Mouse (Mus musculus) CH12.LX (cell line): ENCODE measurements around the gene Lypd6.

Experiments
- CHD1 ChIP-seq: IDR thresholded peaks from 2 replicates; pipeline ENCODE4 v1.6.1; 2012; ENCODE audit warnings: low read depth, low read length, improper control_type of control experiment, inconsistent platforms
- CTCF ChIP-seq, 2 experiments: IDR thresholded peaks in 1 of 2; conservative IDR thresholded peaks in 1 of 2; 2 replicates each; pipeline ENCODE4 v1.5.1; 2011 to 2012; ENCODE audit warnings: low read depth in 2 of 2, low read length in 2 of 2, improper control_type of control experiment in 1 of 2, inconsistent platforms in 1 of 2, mild to moderate bottlenecking in 1 of 2, moderate library complexity in 1 of 2
- ETS1 ChIP-seq: conservative IDR thresholded peaks from 2 replicates; pipeline ENCODE4 v1.6.1; 2012; ENCODE audit warnings: low read depth, mild to moderate bottlenecking, inconsistent platforms, low read length, improper control_type of control experiment, moderate library complexity
- GABPA ChIP-seq: IDR thresholded peaks from 2 replicates; pipeline ENCODE4 v1.6.1; 2012; ENCODE audit warnings: low read depth, low read length, improper control_type of control experiment, inconsistent platforms; ENCODE audit not compliant: insufficient replicate concordance
- HCFC1 ChIP-seq: IDR thresholded peaks from 2 replicates; pipeline ENCODE4 v1.6.1; 2012; ENCODE audit warnings: low read depth, mild to moderate bottlenecking, inconsistent platforms, low read length, improper control_type of control experiment
- MAFK ChIP-seq: IDR thresholded peaks from 2 replicates; pipeline ENCODE4 v1.6.1; 2011; ENCODE audit warnings: low read length, improper control_type of control experiment; ENCODE audit not compliant: insufficient replicate concordance
- MAX ChIP-seq: IDR thresholded peaks from 2 replicates; pipeline ENCODE4 v1.6.1; 2011; ENCODE audit warnings: low read length, improper control_type of control experiment
- MEF2A ChIP-seq: IDR thresholded peaks from 2 replicates; pipeline ENCODE4 v1.6.1; 2014; ENCODE audit warnings: low read depth, mild to moderate bottlenecking, inconsistent platforms, low read length, improper control_type of control experiment, borderline replicate concordance
- POLR2A ChIP-seq: IDR thresholded peaks from 2 replicates; pipeline ENCODE4 v1.6.1; 2011; ENCODE audit warnings: low read depth, mild to moderate bottlenecking, improper control_type of control experiment, low read length
- RCOR1 ChIP-seq: conservative IDR thresholded peaks from 2 replicates; pipeline ENCODE4 v1.6.1; 2012; ENCODE audit warnings: low read depth, mild to moderate bottlenecking, inconsistent platforms, low read length, improper control_type of control experiment
- UBTF ChIP-seq: IDR thresholded peaks from 2 replicates; pipeline ENCODE4 v1.6.1; 2012; ENCODE audit warnings: low read depth, mild to moderate bottlenecking, inconsistent platforms, low read length, improper control_type of control experiment, moderate library complexity
- USF1 ChIP-seq: IDR thresholded peaks from 2 replicates; pipeline ENCODE4 v1.6.1; 2014; ENCODE audit warnings: low read depth, mild to moderate bottlenecking, inconsistent platforms, low read length, improper control_type of control experiment
- ZC3H11A ChIP-seq: IDR thresholded peaks from 2 replicates; pipeline ENCODE4 v1.6.1; 2012; ENCODE audit warnings: low read depth, mild to moderate bottlenecking, inconsistent platforms, low read length, improper control_type of control experiment

DNA sequence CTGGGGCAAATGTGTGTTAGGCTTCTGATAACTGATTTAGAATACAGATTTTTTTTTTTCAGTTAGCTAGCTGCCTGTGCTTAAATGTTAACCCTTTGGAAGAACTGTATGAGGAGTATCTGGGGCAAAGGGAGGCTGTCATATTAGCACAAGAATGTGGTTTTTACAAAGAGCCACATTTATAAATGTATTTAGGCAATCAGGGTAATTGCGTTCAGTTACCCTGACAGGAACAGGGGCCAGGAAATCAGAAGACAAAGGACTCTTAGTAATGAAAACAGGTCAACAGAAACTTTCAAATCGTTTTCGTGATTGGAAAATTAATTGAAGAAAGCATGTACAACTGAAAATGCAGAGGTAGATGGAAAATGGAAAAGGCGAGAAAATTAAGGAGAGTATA lies 20.4 kb upstream of the Lypd6 start:
- TF ChIP-seq UBTF (no peak), MEF2A (no peak), MAFK (no peak), CHD1 (no peak), POLR2A (no peak), CTCF (conservative IDR thresholded peaks at IDR 0.05 in 1 of 2, IDR thresholded peaks at IDR 0.05 in 1 of 2; ENCODE audit: low read depth in 2 of 2, low read length in 2 of 2) (no peak), HCFC1 (no peak), MAX (no peak), ZC3H11A (no peak), USF1 (no peak), ETS1 (no peak), RCOR1 (no peak), GABPA (no peak)
